In genomic region chr5:139459938-139460337, GRCm38 (mm10) we compare ENCODE assay signal across 9 mouse cellular contexts. TPM values are rescaled to one million over a fixed set of nuclear protein-coding genes. Genes with fewer than 3 reads are reported as not detected.
DNase-seq lines count a peak whose midpoint lies in the region; ATAC-seq and TF ChIP-seq lines count a peak whose summit lies in the region.
"Had no signal": no experiment of that assay in that cellular context is flagged by ENCODE, and none has a peak within 500 bp of the region (broad histone marks: within the 10 kb centered on the region; RNA-seq: fewer than 3 reads in every experiment).

No protein-coding gene starts in this region.

- peaks cover 14% of the 10 kb centered on the region for H3K27me3 ChIP-seq in heart, embryonic 13.5 days (replicated peaks)
- peaks cover 14% of the 10 kb centered on the region; the same call in 1 of the 2 replicates for H3K27me3 ChIP-seq in E14TG2a.4 (ENCODE audit: insufficient read depth, low read length)
- no peaks in the 10 kb centered on the region for H3K27me3 ChIP-seq in forebrain, embryonic 14.5 days (replicated peaks; ENCODE audit: control insufficient read depth, insufficient read depth, low read length)
- no peaks in the 10 kb centered on the region for H3K27me3 ChIP-seq in liver, embryonic 15.5 days

- H3K4me1 ChIP-seq in heart, embryonic 13.5 days, result peaks cover 9% of the 10 kb centered on the region
- peaks cover 18% of the 10 kb centered on the region for H3K4me1 ChIP-seq in E14TG2a.4 (replicated peaks; ENCODE audit: low read depth, low read length)
- H3K4me1 ChIP-seq in forebrain, embryonic 14.5 days (ENCODE audit: control insufficient read depth, insufficient read depth, low read length), result peaks cover 9% of the 10 kb centered on the region
- H3K4me1 ChIP-seq in liver, embryonic 15.5 days (replicated peaks), result peaks cover 28% of the 10 kb centered on the region

- H3K9me3 ChIP-seq in heart, embryonic 13.5 days, result no peaks in the 10 kb centered on the region
- no peaks in the 10 kb centered on the region for H3K9me3 ChIP-seq in E14TG2a.4 (ENCODE audit: low read length)
- no peaks in the 10 kb centered on the region for H3K9me3 ChIP-seq in forebrain, embryonic 14.5 days (replicated peaks; ENCODE audit: control insufficient read depth, low read length)
- H3K9me3 ChIP-seq in liver, embryonic 15.5 days (replicated peaks), result no peaks in the 10 kb centered on the region

- intact Hi-C loops in heart, postnatal 10 days (cut with DNase I), result loop anchor here (2.0 kb wide), 1 partner anchor 25 kb away; the partner anchor contains the start of gene Zfand2a

- DNase-seq in heart, postnatal 10 days, result no peak
- DNase-seq in forebrain, embryonic 14.5 days (ENCODE audit: low spot score), result no peak
- DNase-seq in spleen, postnatal 14 days (ENCODE audit: low spot score in 2 of 2), result no peak
- no peak for DNase-seq in T-cell, adult 2 months (ENCODE audit: low spot score)
- DNase-seq in ovary, postnatal 14 days (ENCODE audit: low spot score), result no peak

- 10% methylated on average over 10 of the region's 10 CpGs for WGBS in heart, embryonic 13.5 days
- WGBS in forebrain, embryonic 14.5 days, result 9% methylated on average over 10 of the region's 10 CpGs
- WGBS in liver, embryonic 15.5 days (ENCODE audit: insufficient replicate concordance), result 3% methylated on average over 10 of the region's 10 CpGs

- H3K36me3 ChIP-seq in heart, embryonic 13.5 days, result peaks cover 7% of the 10 kb centered on the region; the same call in 1 of the 2 replicates
- H3K36me3 ChIP-seq in E14TG2a.4 (ENCODE audit: insufficient read depth, low read length), result peaks cover 37% of the 10 kb centered on the region
- H3K36me3 ChIP-seq in forebrain, embryonic 14.5 days (ENCODE audit: control insufficient read depth, insufficient read depth, low read length), result 0 out of 2 replicates have a peak, but pooled peaks cover 3% of the 10 kb centered on the region
- 0 out of 2 replicates have a peak, but pooled peaks cover 3% of the 10 kb centered on the region for H3K36me3 ChIP-seq in liver, embryonic 15.5 days (replicated peaks)

- TF ChIP-seq CTCF in E14TG2a.4 (conservative IDR thresholded peaks at IDR 0.05; ENCODE audit: low read length), result no peak

- ATAC-seq in heart, embryonic 13.5 days (ENCODE audit: extremely low read depth, insufficient number of reproducible peaks, low FRiP score, low TSS enrichment), result no peak
- ATAC-seq in forebrain, embryonic 14.5 days, result peak; percentile 36; the same call in 1 of the 2 replicates
- 0 out of 2 replicates have a peak, but pooled peaks have one; percentile 12 for ATAC-seq in liver, embryonic 15.5 days (ENCODE audit: insufficient read depth)

- H3K27ac ChIP-seq in heart, embryonic 13.5 days (replicated peaks), result no peak overlapping the region
- no peak overlapping the region for H3K27ac ChIP-seq in forebrain, embryonic 14.5 days (ENCODE audit: low read depth, low read length)
- no peak overlapping the region for H3K27ac ChIP-seq in liver, embryonic 15.5 days (replicated peaks)

- peak overlapping the region; percentile 68 for H3K4me3 ChIP-seq in heart, embryonic 13.5 days
- H3K4me3 ChIP-seq in E14TG2a.4 (replicated peaks; ENCODE audit: low read length), result peak overlapping the region; percentile 89
- peak overlapping the region; percentile 63 for H3K4me3 ChIP-seq in forebrain, embryonic 14.5 days (ENCODE audit: low read depth, low read length)
- H3K4me3 ChIP-seq in liver, embryonic 15.5 days (replicated peaks), result peak overlapping the region; percentile 61

- H3K4me2 ChIP-seq in heart, embryonic 13.5 days, result peak overlapping the region; percentile 88
- H3K4me2 ChIP-seq in forebrain, embryonic 14.5 days (ENCODE audit: low read length), result peak overlapping the region; percentile 69
- peak overlapping the region; percentile 77 for H3K4me2 ChIP-seq in liver, embryonic 15.5 days

- peak overlapping the region; percentile 85 for H3K9ac ChIP-seq in heart, embryonic 13.5 days
- peak overlapping the region; percentile 61 for H3K9ac ChIP-seq in forebrain, embryonic 14.5 days (ENCODE audit: low read length)
- peak overlapping the region; percentile 33; the same call in 1 of the 2 replicates for H3K9ac ChIP-seq in liver, embryonic 15.5 days

RNA-seq across cellular contexts. Expression of gene 3110082I17Rik, which starts 0.4 kb away (rescaled TPM):
- polyA plus RNA-seq in heart, embryonic 13.5 days (2015; fragmentation: Nextera tagmentation; extraction: Ambion mirVana), result 21.4 and 22.4 TPM in 2 replicates
- total RNA-seq in heart, postnatal 10 days (2021), result 1 to 10 TPM; 9.9 to 10.0 TPM
- polyA plus RNA-seq in forebrain, embryonic 14.5 days (2014; fragmentation: Nextera tagmentation; extraction: Ambion mirVana), result 14.9 and 15.2 TPM in 2 replicates
- polyA plus RNA-seq in liver, embryonic 15.5 days (2015; fragmentation: Nextera tagmentation; extraction: Ambion mirVana), result 12.0 and 12.3 TPM in 2 replicates

RNA-seq across cellular contexts. Expression of gene Zfand2a, which starts 24.4 kb away (rescaled TPM):
- polyA plus RNA-seq in heart, embryonic 13.5 days (2015; fragmentation: Nextera tagmentation; extraction: Ambion mirVana), result 8.2 and 10.1 TPM in 2 replicates
- 10 to 100 TPM; 20.6 to 21.5 TPM for total RNA-seq in heart, postnatal 10 days (2021)
- 10.1 and 10.7 TPM in 2 replicates for polyA plus RNA-seq in forebrain, embryonic 14.5 days (2014; fragmentation: Nextera tagmentation; extraction: Ambion mirVana)
- 2.6 and 3.2 TPM in 2 replicates for polyA plus RNA-seq in liver, embryonic 15.5 days (2015; fragmentation: Nextera tagmentation; extraction: Ambion mirVana)

RNA-seq across cellular contexts. Expression of gene Gper1, which starts 37.0 kb away (rescaled TPM):
- polyA plus RNA-seq in heart, embryonic 13.5 days (2015; fragmentation: Nextera tagmentation; extraction: Ambion mirVana), result 0.90 and 1.2 TPM in 2 replicates
- 1 to 10 TPM; 2.5 to 2.6 TPM for total RNA-seq in heart, postnatal 10 days (2021)
- polyA plus RNA-seq in forebrain, embryonic 14.5 days (2014; fragmentation: Nextera tagmentation; extraction: Ambion mirVana), result 10.0 and 10.2 TPM in 2 replicates
- polyA plus RNA-seq in liver, embryonic 15.5 days (2015; fragmentation: Nextera tagmentation; extraction: Ambion mirVana), result 0.10 and 0.14 TPM in 2 replicates
- polyA plus RNA-seq: CD4-positive, CD25-positive, alpha-beta regulatory T cell, adult 4 months had no signal

RNA-seq across cellular contexts. Expression of gene C130050O18Rik, which starts 54.9 kb away (rescaled TPM):
- polyA plus RNA-seq in heart, embryonic 13.5 days (2015; fragmentation: Nextera tagmentation; extraction: Ambion mirVana), result 0.24 and 0.34 TPM in 2 replicates
- total RNA-seq in heart, postnatal 10 days (2021), result under 1 TPM; 0.74 to 0.93 TPM
- polyA plus RNA-seq in forebrain, embryonic 14.5 days (2014; fragmentation: Nextera tagmentation; extraction: Ambion mirVana), result 0.18 TPM in 1 of 2 replicates, not detected in the other
- 1.9 and 2.4 TPM in 2 replicates for polyA plus RNA-seq in liver, embryonic 15.5 days (2015; fragmentation: Nextera tagmentation; extraction: Ambion mirVana)
- polyA plus RNA-seq: CD4-positive, CD25-positive, alpha-beta regulatory T cell, adult 4 months had no signal

Comparison
In these comparisons a context has a peak if more than half of its experiments do, and no peak if none do; other contexts are left out.
1. H3K9ac ChIP-seq: peak in every context shown above with its lines; median percentile 85 in heart, embryonic 13.5 days; 61 in forebrain, embryonic 14.5 days; 33 in liver, embryonic 15.5 days.